Mouse (Mus musculus) spleen, embryonic (tissue): ENCODE data around the gene Sh3rf1.

Source experiments
- CTCF ChIA-PET: fragments of 350-600 bp; sonication (Branson Sonifier 250); formaldehyde crosslinking; loops from one replicate; lab custom pipeline; 2022; lab: Charles Lee

Gene Sh3rf1

GRCm38 (mm10) chr8:61261374-61261773 lies 37.7 kb downstream of the Sh3rf1 start:
- CTCF ChIA-PET = no interaction called here

- CTCF ChIA-PET = no interaction called here
These were observed 40.0 kb downstream of the Sh3rf1 start for GRCm38 (mm10) chr8:61263691-61264090.

- CTCF ChIA-PET = no interaction called here
These were observed 41.2 kb downstream of the Sh3rf1 start for GRCm38 (mm10) chr8:61264881-61265280.

GRCm38 (mm10) chr8:61265390-61265789 lies 41.7 kb downstream of the Sh3rf1 start:
- CTCF ChIA-PET = no interaction called here

- CTCF ChIA-PET = no interaction called here
These were observed 43.4 kb downstream of the Sh3rf1 start for GRCm38 (mm10) chr8:61267061-61267460.

- CTCF ChIA-PET = no interaction called here
These were observed 44.0 kb downstream of the Sh3rf1 start for GRCm38 (mm10) chr8:61267692-61268091.

GRCm38 (mm10) chr8:61268233-61268916 lies 44.7 kb downstream of the Sh3rf1 start:
- CTCF ChIA-PET = no interaction called here

GRCm38 (mm10) chr8:61270016-61270415 lies 46.3 kb downstream of the Sh3rf1 start:
- CTCF ChIA-PET = no interaction called here

GRCm38 (mm10) chr8:61270541-61270940 lies 46.9 kb downstream of the Sh3rf1 start:
- CTCF ChIA-PET = no interaction called here

- CTCF ChIA-PET = no interaction called here
These were observed 47.3 kb downstream of the Sh3rf1 start for GRCm38 (mm10) chr8:61270961-61271360.

GRCm38 (mm10) chr8:61272838-61273237 lies 49.2 kb downstream of the Sh3rf1 start:
- CTCF ChIA-PET = interaction anchor here (0.6 to 0.7 kb wide), 2 partner anchors 124 to 142 kb away, joined by 7 to 11 read pairs; no protein-coding TSS in a partner anchor

GRCm38 (mm10) chr8:61273307-61274221 lies 49.9 kb downstream of the Sh3rf1 start:
- CTCF ChIA-PET = no interaction called here

- CTCF ChIA-PET = no interaction called here
These were observed 51.2 kb downstream of the Sh3rf1 start for GRCm38 (mm10) chr8:61274602-61275462.

- CTCF ChIA-PET = no interaction called here
These were observed 52.0 kb downstream of the Sh3rf1 start for GRCm38 (mm10) chr8:61275463-61276356.

GRCm38 (mm10) chr8:61276397-61276796 lies 52.7 kb downstream of the Sh3rf1 start:
- CTCF ChIA-PET = interaction anchor here (0.8 kb wide), 1 partner anchor 39 kb away, joined by 3 read pairs; no protein-coding TSS in a partner anchor

GRCm38 (mm10) chr8:61279030-61279429 lies 55.4 kb downstream of the Sh3rf1 start:
- CTCF ChIA-PET = no interaction called here

- CTCF ChIA-PET = no interaction called here
These were observed 58.9 kb downstream of the Sh3rf1 start for GRCm38 (mm10) chr8:61282303-61283168.

GRCm38 (mm10) chr8:61283169-61284081 lies 59.8 kb downstream of the Sh3rf1 start:
- CTCF ChIA-PET = no interaction called here

GRCm38 (mm10) chr8:61285896-61286295 lies 62.2 kb downstream of the Sh3rf1 start:
- CTCF ChIA-PET = no interaction called here
